Mouse (Mus musculus): ENCODE measurements around the gene Il10rb. TPM values are rescaled to one million over a fixed set of nuclear protein-coding genes. Genes with fewer than 3 reads are reported as not detected.

The Il10rb gene
- polyA plus RNA-seq, 1 experiment from 2014 or later = 64.8 TPM

- peak within 1 kb of the TSS; percentile 70 for H3K4me2 ChIP-seq (replicated peaks)
- WGBS = under 1% methylated on average over 59 of the region's 62 CpGs
- peak within 1 kb of the TSS; percentile 86 for H3K9ac ChIP-seq
- peak within 1 kb of the TSS; percentile 94 for H3K27ac ChIP-seq
- no peaks in the 10 kb centered on the region for H3K36me3 ChIP-seq
- peak; percentile 96 for ATAC-seq
- H3K27me3 ChIP-seq (replicated peaks) = no peaks in the 10 kb centered on the region
- H3K9me3 ChIP-seq = no peaks in the 10 kb centered on the region
- H3K4me1 ChIP-seq (replicated peaks) = 0 out of 2 replicates have a peak, but pooled peaks cover 6% of the 10 kb centered on the region
- H3K4me3 ChIP-seq (replicated peaks) = peak within 1 kb of the TSS; percentile 93
These were observed 33.1 kb upstream of the Il10rb start, which contains the start of gene Ifnar2 for GRCm38 (mm10) chr16:91372577-91373472. Gene Ifnar2, plus strand, starts transcription at chr16:91372783.

GRCm38 (mm10) chr16:91373473-91374252 is 32.3 kb upstream of the Il10rb start:
- ATAC-seq = no peak
- H3K27me3 ChIP-seq (replicated peaks) = no peaks in the 10 kb centered on the region
- H3K27ac ChIP-seq = peak overlapping the region; percentile 94
- H3K36me3 ChIP-seq = no peaks in the 10 kb centered on the region
- peak overlapping the region; percentile 93 for H3K4me3 ChIP-seq (replicated peaks)
- WGBS = 34% methylated on average over 13 of the region's 13 CpGs
- peaks cover 7% of the 10 kb centered on the region; the same call in 1 of the 2 replicates for H3K4me1 ChIP-seq (replicated peaks)
- H3K4me2 ChIP-seq (replicated peaks) = peak overlapping the region; percentile 70
- peak overlapping the region; percentile 86 for H3K9ac ChIP-seq
- no peaks in the 10 kb centered on the region for H3K9me3 ChIP-seq

- H3K27ac ChIP-seq = no peak overlapping the region
- H3K36me3 ChIP-seq = no peaks in the 10 kb centered on the region
- H3K9ac ChIP-seq = no peak overlapping the region
- ATAC-seq = no peak
- H3K27me3 ChIP-seq (replicated peaks) = no peaks in the 10 kb centered on the region
- WGBS = 80% methylated on average over 3 of the region's 3 CpGs
- H3K4me2 ChIP-seq (replicated peaks) = peak overlapping the region; percentile 70
- H3K9me3 ChIP-seq = no peaks in the 10 kb centered on the region
- H3K4me3 ChIP-seq (replicated peaks) = peak overlapping the region; percentile 93; the same call in 1 of the 2 replicates
- peaks cover 12% of the 10 kb centered on the region; the same call in 1 of the 2 replicates for H3K4me1 ChIP-seq (replicated peaks)
These were observed 31.7 kb upstream of the Il10rb start for GRCm38 (mm10) chr16:91374253-91374634.

- 85% methylated on average over 10 of the region's 10 CpGs for WGBS
- no peaks in the 10 kb centered on the region for H3K27me3 ChIP-seq (replicated peaks)
- peaks cover 18% of the 10 kb centered on the region; the same call in 1 of the 2 replicates for H3K4me1 ChIP-seq (replicated peaks)
- H3K9ac ChIP-seq = no peak overlapping the region
- 0 out of 2 replicates have a peak overlapping the region, but pooled peaks have one; percentile 9 for H3K27ac ChIP-seq
- no peak overlapping the region for H3K4me3 ChIP-seq (replicated peaks)
- ATAC-seq = no peak
- H3K4me2 ChIP-seq (replicated peaks) = no peak overlapping the region
- H3K9me3 ChIP-seq = no peaks in the 10 kb centered on the region
- no peaks in the 10 kb centered on the region for H3K36me3 ChIP-seq
These were observed 29.3 kb upstream of the Il10rb start for GRCm38 (mm10) chr16:91376701-91377100.

GRCm38 (mm10) chr16:91378431-91378986 is 27.5 kb upstream of the Il10rb start:
- Histone ChIP-seq H3K27me3 (replicated peaks) (no peaks in the 10 kb centered on the region), H3K36me3 (no peaks in the 10 kb centered on the region), H3K4me2 (replicated peaks) (no peak overlapping the region), H3K4me1 (replicated peaks) (peaks cover 14% of the 10 kb centered on the region; the same call in 1 of the 2 replicates), H3K27ac (no peak overlapping the region), H3K9me3 (no peaks in the 10 kb centered on the region), H3K4me3 (replicated peaks) (no peak overlapping the region), H3K9ac (no peak overlapping the region)
- no peak for ATAC-seq
- 49% methylated on average over 17 of the region's 17 CpGs for WGBS

GRCm38 (mm10) chr16:91378991-91379390 is 27.0 kb upstream of the Il10rb start:
- no peaks in the 10 kb centered on the region for H3K9me3 ChIP-seq
- no peak overlapping the region for H3K9ac ChIP-seq
- H3K4me2 ChIP-seq (replicated peaks) = no peak overlapping the region
- H3K4me3 ChIP-seq (replicated peaks) = no peak overlapping the region
- peak; percentile 42; the same call in 1 of the 2 replicates for ATAC-seq
- H3K4me1 ChIP-seq (replicated peaks) = peaks cover 11% of the 10 kb centered on the region; the same call in 1 of the 2 replicates
- H3K27me3 ChIP-seq (replicated peaks) = no peaks in the 10 kb centered on the region
- H3K36me3 ChIP-seq = no peaks in the 10 kb centered on the region
- H3K27ac ChIP-seq = peak overlapping the region; percentile 30; the same call in 1 of the 2 replicates
- WGBS = 25% methylated on average over 9 of the region's 9 CpGs

- Histone ChIP-seq H3K27me3 (replicated peaks) (no peaks in the 10 kb centered on the region), H3K36me3 (no peaks in the 10 kb centered on the region), H3K4me1 (replicated peaks) (peaks cover 11% of the 10 kb centered on the region; the same call in 1 of the 2 replicates), H3K9me3 (no peaks in the 10 kb centered on the region), H3K27ac (peak overlapping the region; percentile 30; the same call in 1 of the 2 replicates), H3K4me2 (replicated peaks) (no peak overlapping the region), H3K9ac (no peak overlapping the region), H3K4me3 (replicated peaks) (no peak overlapping the region)
- peak; percentile 35; the same call in 1 of the 2 replicates for ATAC-seq
- WGBS = 41% methylated on average over 3 of the region's 3 CpGs
These were observed 26.6 kb upstream of the Il10rb start for GRCm38 (mm10) chr16:91379412-91379811.

- Histone ChIP-seq H3K27ac (no peak overlapping the region), H3K4me3 (replicated peaks) (no peak overlapping the region), H3K9me3 (no peaks in the 10 kb centered on the region), H3K9ac (no peak overlapping the region), H3K36me3 (no peaks in the 10 kb centered on the region), H3K4me2 (replicated peaks) (no peak overlapping the region), H3K27me3 (replicated peaks) (no peaks in the 10 kb centered on the region), H3K4me1 (replicated peaks) (peaks cover 11% of the 10 kb centered on the region; the same call in 1 of the 2 replicates)
- peak; percentile 64 for ATAC-seq
- 55% methylated on average over 5 of the region's 5 CpGs for WGBS
These were observed 25.8 kb upstream of the Il10rb start for GRCm38 (mm10) chr16:91380151-91380550.

GRCm38 (mm10) chr16:91381606-91382005 is 24.4 kb upstream of the Il10rb start:
- no peak for ATAC-seq
- H3K4me1 ChIP-seq (replicated peaks) = peaks cover 14% of the 10 kb centered on the region; the same call in 1 of the 2 replicates
- 81% methylated on average over 4 of the region's 4 CpGs for WGBS
- H3K9me3 ChIP-seq = no peaks in the 10 kb centered on the region
- H3K9ac ChIP-seq = no peak overlapping the region
- no peaks in the 10 kb centered on the region for H3K36me3 ChIP-seq
- no peak overlapping the region for H3K4me2 ChIP-seq (replicated peaks)
- H3K27me3 ChIP-seq (replicated peaks) = no peaks in the 10 kb centered on the region
- H3K4me3 ChIP-seq (replicated peaks) = no peak overlapping the region
- H3K27ac ChIP-seq = no peak overlapping the region

- H3K4me3 ChIP-seq (replicated peaks) = no peak overlapping the region
- no peaks in the 10 kb centered on the region for H3K27me3 ChIP-seq (replicated peaks)
- ATAC-seq = no peak
- no peak overlapping the region for H3K4me2 ChIP-seq (replicated peaks)
- no peak overlapping the region for H3K27ac ChIP-seq
- no peak overlapping the region for H3K9ac ChIP-seq
- H3K4me1 ChIP-seq (replicated peaks) = peaks cover 14% of the 10 kb centered on the region; the same call in 1 of the 2 replicates
- H3K9me3 ChIP-seq = no peaks in the 10 kb centered on the region
- H3K36me3 ChIP-seq = no peaks in the 10 kb centered on the region
- 89% methylated on average over 9 of the region's 9 CpGs for WGBS
These were observed 23.6 kb upstream of the Il10rb start for GRCm38 (mm10) chr16:91382261-91382790.

GRCm38 (mm10) chr16:91384221-91384620 is 21.7 kb upstream of the Il10rb start:
- ATAC-seq = no peak
- no peak overlapping the region for H3K4me2 ChIP-seq (replicated peaks)
- no peaks in the 10 kb centered on the region for H3K9me3 ChIP-seq
- H3K4me1 ChIP-seq (replicated peaks) = peaks cover 8% of the 10 kb centered on the region; the same call in 1 of the 2 replicates
- WGBS = 80% methylated on average over 4 of the region's 4 CpGs
- H3K27me3 ChIP-seq (replicated peaks) = no peaks in the 10 kb centered on the region
- H3K36me3 ChIP-seq = 0 out of 2 replicates have a peak, but pooled peaks cover 3% of the 10 kb centered on the region
- H3K27ac ChIP-seq = no peak overlapping the region
- H3K9ac ChIP-seq = no peak overlapping the region
- H3K4me3 ChIP-seq (replicated peaks) = no peak overlapping the region

Data from intestine, embryonic 15.5 days (tissue).